Mouse (Mus musculus): ENCODE results near the gene Ankrd16. TPM values are rescaled to one million over a fixed set of nuclear protein-coding genes. Genes with fewer than 3 reads are reported as not detected.

The Ankrd16 gene
- polyA plus RNA-seq, 1 experiment, result 56.8 TPM

DNA sequence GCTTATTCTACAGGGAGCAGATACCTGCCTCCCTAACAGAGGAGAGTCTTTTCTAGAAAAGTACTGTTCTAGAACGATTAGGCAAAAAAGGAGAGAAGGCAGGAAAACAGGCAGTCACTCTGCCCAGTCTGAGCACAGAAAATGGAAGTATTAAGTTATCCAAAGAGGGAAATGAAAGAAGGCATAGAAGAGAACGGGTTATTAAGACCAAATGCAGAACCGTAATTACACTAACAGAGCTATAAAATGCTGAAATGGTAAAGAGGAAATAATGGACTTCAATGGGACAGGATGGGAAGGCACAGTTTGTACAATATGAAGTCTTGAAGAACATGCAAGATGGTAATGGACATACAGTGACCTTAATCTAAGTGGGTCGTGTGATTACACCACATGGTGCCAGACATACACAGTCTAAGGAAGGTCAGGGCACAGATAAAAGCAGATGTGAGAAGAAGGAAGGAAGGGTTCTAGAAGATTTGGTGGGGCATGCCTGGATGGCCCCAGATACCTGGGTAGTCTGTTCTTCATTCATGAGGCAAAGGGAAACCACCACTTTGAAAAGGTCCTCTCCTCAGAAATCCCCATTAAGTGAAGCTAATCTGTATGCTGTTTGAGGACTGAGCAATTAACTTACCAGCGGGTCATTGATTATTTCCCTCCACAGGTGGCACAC, 11.1 kb upstream of the Ankrd16 start:
- Histone ChIP-seq H3K4me3 (replicated peaks; ENCODE audit: control insufficient read depth, low read depth, low read length) (no peak overlapping the region), H3K27ac (ENCODE audit: control insufficient read depth, insufficient read depth, low read depth, low read length, poor library complexity) (no peak overlapping the region), H3K4me1 (ENCODE audit: control insufficient read depth, insufficient read depth, low read length) (peaks cover 6% of the 10 kb centered on the region; the same call in 1 of the 2 replicates)
- whole genome bisulfite sequencing, result 59% methylated on average over 5 of the region's 5 CpGs
- TF ChIP-seq POLR2A (IDR thresholded peaks at IDR 0.05; ENCODE audit: borderline replicate concordance, control insufficient read depth, low read depth, low read length) (no peak), CTCF (IDR thresholded peaks at IDR 0.05; ENCODE audit: control insufficient read depth, insufficient read depth, low read length) (no peak)

DNA sequence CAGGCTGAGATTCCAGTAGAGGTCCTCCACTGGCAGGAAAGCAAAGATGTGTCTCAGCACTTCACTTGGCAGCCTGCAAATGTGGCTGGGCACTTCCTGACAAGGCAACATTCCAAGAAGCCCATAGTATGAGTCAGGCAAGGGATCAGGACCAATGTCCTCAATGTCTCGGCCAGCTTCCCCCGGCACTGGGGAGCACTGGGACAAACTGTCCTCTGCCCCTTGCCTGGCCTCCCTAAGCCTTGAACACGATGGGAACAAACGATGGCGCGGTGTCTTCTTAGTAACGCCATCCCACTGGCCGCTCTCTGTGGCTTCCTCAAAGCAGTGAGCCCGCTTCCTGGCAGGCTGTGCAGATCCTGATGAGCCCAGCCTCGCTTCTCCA, 10.5 kb upstream of the Ankrd16 start:
- H3K4me3 ChIP-seq (replicated peaks; ENCODE audit: control insufficient read depth, low read depth, low read length), result no peak overlapping the region
- H3K4me1 ChIP-seq (ENCODE audit: control insufficient read depth, insufficient read depth, low read length), result peaks cover 6% of the 10 kb centered on the region; the same call in 1 of the 2 replicates
- WGBS, result 80% methylated on average over 10 of the region's 10 CpGs
- H3K27ac ChIP-seq (ENCODE audit: control insufficient read depth, insufficient read depth, low read depth, low read length, poor library complexity), result no peak overlapping the region
- no peak for TF ChIP-seq CTCF (IDR thresholded peaks at IDR 0.05; ENCODE audit: control insufficient read depth, insufficient read depth, low read length)
- TF ChIP-seq POLR2A (IDR thresholded peaks at IDR 0.05; ENCODE audit: borderline replicate concordance, control insufficient read depth, low read depth, low read length), result no peak

DNA sequence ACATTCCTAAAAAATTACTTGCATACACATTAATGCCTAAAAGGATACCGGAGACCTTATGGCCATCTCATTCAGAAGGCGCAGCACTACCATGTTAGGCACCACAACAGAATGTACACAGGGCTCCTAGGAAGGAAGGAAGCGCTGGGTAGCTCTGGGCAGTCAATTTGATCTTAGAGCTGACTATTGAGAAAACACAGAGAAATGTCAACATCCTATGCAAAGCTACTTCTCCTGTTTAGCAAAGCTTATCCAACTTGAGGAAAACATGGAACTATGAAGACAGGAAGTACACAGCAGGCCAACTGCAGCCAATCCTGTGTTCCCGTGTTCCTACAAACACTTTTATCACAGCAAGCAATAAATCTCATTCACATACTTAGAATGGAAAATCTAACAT, 6.0 kb upstream of the Ankrd16 start:
- TF ChIP-seq CTCF (IDR thresholded peaks at IDR 0.05; ENCODE audit: control insufficient read depth, insufficient read depth, low read length), result no peak
- no peak for TF ChIP-seq POLR2A (IDR thresholded peaks at IDR 0.05; ENCODE audit: borderline replicate concordance, control insufficient read depth, low read depth, low read length)
- Histone ChIP-seq H3K4me1 (ENCODE audit: control insufficient read depth, insufficient read depth, low read length) (peaks cover 5% of the 10 kb centered on the region; the same call in 1 of the 2 replicates), H3K27ac (ENCODE audit: control insufficient read depth, insufficient read depth, low read depth, low read length, poor library complexity) (no peak overlapping the region), H3K4me3 (replicated peaks; ENCODE audit: control insufficient read depth, low read depth, low read length) (no peak overlapping the region)
- WGBS, result 56% methylated on average over 4 of the region's 4 CpGs

DNA sequence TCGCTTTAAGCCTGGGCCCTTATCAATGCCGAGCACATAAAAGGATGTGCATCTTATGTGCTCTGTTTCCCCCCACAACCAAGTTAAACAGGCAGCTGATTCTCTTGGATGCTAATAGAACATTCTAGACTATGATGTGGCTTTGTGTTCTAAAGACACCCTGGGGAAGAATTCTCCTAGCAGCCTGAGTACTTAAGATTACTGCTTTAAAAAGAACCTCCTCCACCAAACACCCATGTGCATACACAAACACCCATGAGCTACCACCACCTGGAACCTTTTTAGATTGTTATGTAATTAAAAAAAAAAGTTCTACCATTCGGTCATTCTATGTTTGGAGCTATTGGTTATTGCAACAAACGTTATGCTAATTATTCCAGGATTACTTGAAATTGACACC, 5.3 kb upstream of the Ankrd16 start:
- Histone ChIP-seq H3K27ac (ENCODE audit: control insufficient read depth, insufficient read depth, low read depth, low read length, poor library complexity) (no peak overlapping the region), H3K4me1 (ENCODE audit: control insufficient read depth, insufficient read depth, low read length) (peaks cover 5% of the 10 kb centered on the region; the same call in 1 of the 2 replicates), H3K4me3 (replicated peaks; ENCODE audit: control insufficient read depth, low read depth, low read length) (no peak overlapping the region)
- TF ChIP-seq POLR2A (IDR thresholded peaks at IDR 0.05; ENCODE audit: borderline replicate concordance, control insufficient read depth, low read depth, low read length) (no peak), CTCF (IDR thresholded peaks at IDR 0.05; ENCODE audit: control insufficient read depth, insufficient read depth, low read length) (no peak)
- WGBS, result 47% methylated on average over 4 of the region's 4 CpGs

DNA sequence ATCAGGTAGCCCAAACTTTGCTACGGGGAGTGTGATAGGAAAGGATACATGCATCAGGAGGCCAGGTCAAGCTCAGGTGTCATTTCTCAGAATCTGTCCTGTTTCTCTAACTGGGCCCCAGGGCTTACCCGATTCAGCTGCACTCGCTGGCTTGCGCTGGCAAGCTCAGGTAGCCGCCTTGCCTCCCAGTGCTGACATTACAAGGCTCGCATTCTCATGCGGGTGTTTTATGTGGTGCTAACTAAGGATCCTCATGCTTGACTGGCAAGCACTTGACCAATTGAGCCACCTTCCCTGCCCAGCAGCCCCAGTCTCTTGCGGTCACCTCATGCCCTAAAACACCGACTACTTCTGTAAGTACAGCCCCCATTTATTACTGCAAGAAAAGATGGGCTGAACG, 3.2 kb upstream of the Ankrd16 start:
- Histone ChIP-seq H3K4me3 (replicated peaks; ENCODE audit: control insufficient read depth, low read depth, low read length) (no peak overlapping the region), H3K27ac (ENCODE audit: control insufficient read depth, insufficient read depth, low read depth, low read length, poor library complexity) (no peak overlapping the region), H3K4me1 (ENCODE audit: control insufficient read depth, insufficient read depth, low read length) (peaks cover 5% of the 10 kb centered on the region; the same call in 1 of the 2 replicates)
- TF ChIP-seq CTCF (IDR thresholded peaks at IDR 0.05; ENCODE audit: control insufficient read depth, insufficient read depth, low read length) (no peak), POLR2A (IDR thresholded peaks at IDR 0.05; ENCODE audit: borderline replicate concordance, control insufficient read depth, low read depth, low read length) (no peak)
- 88% methylated on average over 10 of the region's 10 CpGs for WGBS

DNA sequence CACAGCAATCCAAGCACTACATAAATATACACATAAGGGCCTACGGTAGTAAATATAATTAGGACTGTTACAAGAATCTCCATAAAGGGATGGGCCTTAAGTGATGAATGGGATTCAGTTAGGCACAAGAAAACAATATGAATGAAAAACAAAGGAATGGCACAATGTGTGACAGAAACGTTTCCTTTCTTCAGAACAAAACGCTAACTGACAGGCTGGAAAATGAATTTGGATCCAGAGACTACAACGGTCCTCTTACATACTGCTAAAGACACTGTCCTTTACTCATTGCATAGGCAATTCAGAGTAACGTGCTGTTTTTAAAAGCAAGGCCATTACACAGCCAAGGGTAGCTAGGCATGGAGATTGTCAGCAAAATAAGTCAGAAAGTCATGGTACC, 2.6 kb upstream of the Ankrd16 start:
- no peak overlapping the region for H3K4me3 ChIP-seq (replicated peaks; ENCODE audit: control insufficient read depth, low read depth, low read length)
- H3K4me1 ChIP-seq (ENCODE audit: control insufficient read depth, insufficient read depth, low read length), result peaks cover 5% of the 10 kb centered on the region; the same call in 1 of the 2 replicates
- TF ChIP-seq POLR2A (IDR thresholded peaks at IDR 0.05; ENCODE audit: borderline replicate concordance, control insufficient read depth, low read depth, low read length) (no peak), CTCF (IDR thresholded peaks at IDR 0.05; ENCODE audit: control insufficient read depth, insufficient read depth, low read length) (no peak)
- WGBS, result 86% methylated on average over 5 of the region's 5 CpGs
- no peak overlapping the region for H3K27ac ChIP-seq (ENCODE audit: control insufficient read depth, insufficient read depth, low read depth, low read length, poor library complexity)

DNA sequence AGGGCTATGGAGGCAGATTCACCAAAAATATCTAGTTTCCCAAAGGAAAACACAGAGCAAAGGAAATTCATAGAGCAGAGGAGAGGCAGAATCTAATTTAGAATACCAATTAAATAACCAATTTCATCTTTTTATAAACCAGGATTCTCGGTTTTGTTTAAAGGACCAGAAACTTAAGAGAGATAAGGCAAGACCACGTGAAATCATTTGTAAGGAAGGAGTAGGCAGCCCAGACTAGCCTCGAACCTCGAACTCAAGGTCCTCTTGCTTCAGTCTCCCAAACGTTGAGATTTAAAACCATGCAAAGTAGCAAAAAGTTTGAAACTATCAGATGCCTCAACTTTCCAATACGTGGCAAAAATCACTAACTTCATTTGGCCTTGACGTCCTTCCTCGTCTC, 1.3 kb upstream of the Ankrd16 start:
- H3K4me3 ChIP-seq (replicated peaks; ENCODE audit: control insufficient read depth, low read depth, low read length), result peak overlapping the region; percentile 97
- TF ChIP-seq CTCF (IDR thresholded peaks at IDR 0.05; ENCODE audit: control insufficient read depth, insufficient read depth, low read length) (no peak), POLR2A (IDR thresholded peaks at IDR 0.05; ENCODE audit: borderline replicate concordance, control insufficient read depth, low read depth, low read length) (no peak)
- WGBS, result 23% methylated on average over 8 of the region's 8 CpGs
- no peak overlapping the region for H3K27ac ChIP-seq (ENCODE audit: control insufficient read depth, insufficient read depth, low read depth, low read length, poor library complexity)
- H3K4me1 ChIP-seq (ENCODE audit: control insufficient read depth, insufficient read depth, low read length), result peaks cover 2% of the 10 kb centered on the region; the same call in 1 of the 2 replicates

DNA sequence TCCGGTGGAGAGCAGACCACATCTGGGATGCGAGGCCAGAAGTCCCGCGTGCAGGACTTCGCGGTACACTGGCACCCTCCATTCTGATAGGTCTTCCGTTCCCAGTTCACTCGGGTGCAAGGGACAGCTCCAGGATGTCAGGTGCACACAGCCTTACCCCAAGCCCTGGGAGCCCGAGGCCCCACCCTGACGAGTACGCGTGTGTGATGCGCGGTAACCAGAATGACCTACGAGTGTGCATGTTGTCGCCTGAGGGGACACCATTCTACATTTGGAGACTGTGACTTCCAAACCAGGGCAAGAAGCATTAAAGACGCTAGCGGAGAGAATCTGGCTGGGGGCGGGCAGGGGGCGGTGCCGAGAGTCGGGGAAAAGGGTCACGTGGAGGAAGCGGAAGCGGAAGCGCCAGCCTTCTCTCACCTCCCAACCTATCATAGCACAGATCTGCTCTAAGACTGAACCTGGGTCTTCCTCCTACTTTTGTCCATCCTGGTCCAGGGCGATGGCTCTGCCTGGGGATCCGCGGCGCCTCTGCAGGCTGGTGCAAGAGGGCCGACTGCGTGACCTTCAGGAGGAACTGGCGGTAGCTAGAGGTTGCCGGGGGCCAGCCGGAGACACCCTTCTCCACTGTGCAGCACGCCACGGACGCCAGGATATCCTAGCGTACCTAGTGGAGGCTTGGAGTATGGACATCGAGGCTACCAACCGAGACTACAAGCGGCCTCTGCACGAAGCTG, 579 bp downstream of the Ankrd16 start:
- 1% methylated on average over 43 of the region's 43 CpGs for WGBS
- Histone ChIP-seq H3K27ac (ENCODE audit: control insufficient read depth, insufficient read depth, low read depth, low read length, poor library complexity) (peak overlapping the region; percentile 96), H3K4me1 (ENCODE audit: control insufficient read depth, insufficient read depth, low read length) (peaks cover 2% of the 10 kb centered on the region; the same call in 1 of the 2 replicates), H3K4me3 (replicated peaks; ENCODE audit: control insufficient read depth, low read depth, low read length) (peak overlapping the region; percentile 96)
- TF ChIP-seq POLR2A (IDR thresholded peaks at IDR 0.05; ENCODE audit: borderline replicate concordance, control insufficient read depth, low read depth, low read length) (peak; percentile 57; the same call in 1 of the 2 replicates), CTCF (IDR thresholded peaks at IDR 0.05; ENCODE audit: control insufficient read depth, insufficient read depth, low read length) (no peak)

All from bone marrow, adult 2 months (tissue).